Mouse (Mus musculus): Measurements from ENCODE around the gene Tmem135. TPM values are rescaled to one million over a fixed set of nuclear protein-coding genes. Genes with fewer than 3 reads are reported as not detected.

Tmem135 gene
- total and polyA plus RNA-seq, 3 experiments: 18.0 to 31.0 (median 30.0) TPM

- no peaks in the 10 kb centered on the region for H3K9me3 ChIP-seq (replicated peaks; ENCODE audit: low read length)
- H3K4me2 ChIP-seq (ENCODE audit: insufficient read depth, low read depth, poor library complexity, severe bottlenecking): no peak overlapping the region
- H3K36me3 ChIP-seq (replicated peaks in 1 of 2; ENCODE audit: control insufficient read depth in 1 of 2, insufficient read depth in 1 of 2, low read length in 1 of 2): no peaks in the 10 kb centered on the region
- dilution Hi-C loops (cut with MboI; ENCODE audit: extremely low pct_ligation_motif_present, extremely low pct_unique_long_range_greater_than_20kb, low sequenced_read_pairs) (no loop called here), in situ Hi-C loops (cut with MboI; ENCODE audit: low pct_ligation_motif_present, low pct_unique_long_range_greater_than_20kb, low sequenced_read_pairs) (loop anchor here (10.0 kb wide), 1 partner anchor 59 kb away; no protein-coding TSS in a partner anchor)
- no peak overlapping the region for H3K9ac ChIP-seq (ENCODE audit: insufficient read depth, low read depth)
- 0 out of 4 replicates have a peak, but pooled peaks cover 0 to 3% of the 10 kb centered on the region in 2 experiments for H3K4me1 ChIP-seq (ENCODE audit: control insufficient read depth in 1 of 2, insufficient read depth in 2 of 2)
- TF ChIP-seq RAD21 (IDR thresholded peaks at IDR 0.05; ENCODE audit: low read depth, low read length) (no peak), RCOR1 (conservative IDR thresholded peaks at IDR 0.05; ENCODE audit: low read depth, low read length) (no peak), PAX5 (IDR thresholded peaks at IDR 0.05; ENCODE audit: low read length) (no peak), E2F4 (IDR thresholded peaks at IDR 0.05; ENCODE audit: insufficient replicate concordance, low read depth, low read length) (no peak), MEF2A (IDR thresholded peaks at IDR 0.05; ENCODE audit: borderline replicate concordance, low read depth, low read length) (no peak), ETS1 (conservative IDR thresholded peaks at IDR 0.05; ENCODE audit: low read depth, low read length) (no peak), JUN (IDR thresholded peaks at IDR 0.05; ENCODE audit: insufficient read depth, low read depth, low read length) (no peak), NRF1 (IDR thresholded peaks at IDR 0.05; ENCODE audit: low read depth, low read length) (no peak)
- no peak overlapping the region for H3K4me3 ChIP-seq (replicated peaks in 1 of 3; ENCODE audit: low read depth in 2 of 3, low read length in 2 of 3, poor library complexity in 1 of 3)
- no peak overlapping the region for H3K27ac ChIP-seq (ENCODE audit: insufficient read depth, low read depth)
- no peaks in the 10 kb centered on the region for H3K27me3 ChIP-seq (replicated peaks)
- no peak for DNase-seq (ENCODE audit: extremely low read depth)
- H3K79me2 ChIP-seq (replicated peaks; ENCODE audit: control insufficient read depth, extremely low read depth, insufficient read depth, poor library complexity, severe bottlenecking): no peaks in the 10 kb centered on the region
Measured at GRCm38 (mm10) chr7:89423688-89424255, 19.8 kb upstream of the Tmem135 start.

- H3K4me2 ChIP-seq (ENCODE audit: insufficient read depth, low read depth, poor library complexity, severe bottlenecking): no peak overlapping the region
- TF ChIP-seq MXI1 (IDR thresholded peaks at IDR 0.05; ENCODE audit: low read depth, low read length) (no peak), TCF12 (IDR thresholded peaks at IDR 0.05; ENCODE audit: low read depth, low read length) (no peak), ZMIZ1 (IDR thresholded peaks at IDR 0.05; ENCODE audit: low read depth, low read length) (no peak), RCOR1 (conservative IDR thresholded peaks at IDR 0.05; ENCODE audit: low read depth, low read length) (no peak), USF2 (conservative IDR thresholded peaks at IDR 0.05; ENCODE audit: low read depth, low read length) (no peak), ZKSCAN1 (IDR thresholded peaks at IDR 0.05; ENCODE audit: borderline replicate concordance, low read depth, low read length) (no peak), JUND (conservative IDR thresholded peaks at IDR 0.05; ENCODE audit: low read depth, low read length) (no peak), POLR2AphosphoS2 (IDR thresholded peaks at IDR 0.05; ENCODE audit: low read depth, low read length) (no peak), USF1 (IDR thresholded peaks at IDR 0.05; ENCODE audit: low read depth, low read length) (no peak), MEF2A (IDR thresholded peaks at IDR 0.05; ENCODE audit: borderline replicate concordance, low read depth, low read length) (no peak), MAFK (IDR thresholded peaks at IDR 0.05; ENCODE audit: insufficient replicate concordance, low read length) (no peak), MAX (IDR thresholded peaks at IDR 0.05; ENCODE audit: low read length) (no peak), KAT2A (IDR thresholded peaks at IDR 0.05; ENCODE audit: insufficient replicate concordance, low read length) (no peak), UBTF (IDR thresholded peaks at IDR 0.05; ENCODE audit: low read depth, low read length) (no peak), PAX5 (IDR thresholded peaks at IDR 0.05; ENCODE audit: low read length) (no peak), MAZ (IDR thresholded peaks at IDR 0.05; ENCODE audit: low read depth, low read length) (no peak), CTCF (conservative IDR thresholded peaks at IDR 0.05 in 1 of 2, IDR thresholded peaks at IDR 0.05 in 1 of 2; ENCODE audit: low read depth in 2 of 2, low read length in 2 of 2) (no peak), ZC3H11A (IDR thresholded peaks at IDR 0.05; ENCODE audit: low read depth, low read length) (no peak)
- no peak for DNase-seq (ENCODE audit: extremely low read depth)
- H3K9ac ChIP-seq (ENCODE audit: insufficient read depth, low read depth): no peak overlapping the region
- H3K27me3 ChIP-seq (replicated peaks): no peaks in the 10 kb centered on the region
- no peak overlapping the region for H3K4me3 ChIP-seq (replicated peaks in 1 of 3; ENCODE audit: low read depth in 2 of 3, low read length in 2 of 3, poor library complexity in 1 of 3)
- no peaks in the 10 kb centered on the region for H3K9me3 ChIP-seq (replicated peaks; ENCODE audit: low read length)
- 0 out of 4 replicates have a peak, but pooled peaks cover 0 to 3% of the 10 kb centered on the region in 2 experiments for H3K4me1 ChIP-seq (ENCODE audit: control insufficient read depth in 1 of 2, insufficient read depth in 2 of 2)
- dilution Hi-C loops (cut with MboI; ENCODE audit: extremely low pct_ligation_motif_present, extremely low pct_unique_long_range_greater_than_20kb, low sequenced_read_pairs): no loop called here
- no peaks in the 10 kb centered on the region for H3K79me2 ChIP-seq (replicated peaks; ENCODE audit: control insufficient read depth, extremely low read depth, insufficient read depth, poor library complexity, severe bottlenecking)
- H3K27ac ChIP-seq (ENCODE audit: insufficient read depth, low read depth): no peak overlapping the region
- no peaks in the 10 kb centered on the region for H3K36me3 ChIP-seq (replicated peaks in 1 of 2; ENCODE audit: control insufficient read depth in 1 of 2, insufficient read depth in 1 of 2, low read length in 1 of 2)
- in situ Hi-C loops (cut with MboI; ENCODE audit: low pct_ligation_motif_present, low pct_unique_long_range_greater_than_20kb, low sequenced_read_pairs): loop anchor here (10.0 kb wide), 1 partner anchor 58 kb away; no protein-coding TSS in a partner anchor
Measured at GRCm38 (mm10) chr7:89423194-89423593, 19.2 kb upstream of the Tmem135 start.

Data from CH12.LX (cell line).